Mouse (Mus musculus): ENCODE results near the gene Gab1.

DNA sequence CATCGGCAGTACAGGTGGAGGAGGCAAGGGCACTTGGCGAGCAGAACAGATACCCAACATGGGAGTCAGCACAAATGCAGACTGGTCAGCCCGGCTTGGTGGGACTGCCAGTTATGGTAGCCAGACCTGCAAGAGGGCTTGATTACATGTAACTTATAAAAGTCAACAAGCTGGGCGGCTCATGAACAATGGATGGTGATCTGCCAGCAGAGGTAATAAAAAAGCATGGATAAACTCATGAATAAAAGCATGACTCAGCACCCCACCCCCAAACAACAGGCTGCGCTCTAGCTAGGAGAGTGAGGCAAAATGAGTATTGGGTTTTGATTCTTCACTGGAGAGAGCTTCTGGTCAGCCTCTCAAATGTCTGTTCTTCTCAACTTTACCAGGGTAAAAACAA is 16.9 kb downstream of the Gab1 start:
- TF ChIP-seq CTCF (conservative IDR thresholded peaks at IDR 0.05; ENCODE audit: low read length) (no peak), NANOG (IDR thresholded peaks at IDR 0.05; ENCODE audit: borderline replicate concordance, low read length) (no peak)

Data from E14TG2a.4 (cell line).